Mouse (Mus musculus) midbrain, embryonic 16.5 days (tissue): ENCODE measurements around the gene Pkd1. TPM values are rescaled to one million over a fixed set of nuclear protein-coding genes. Genes with fewer than 3 reads are reported as not detected.

Experiments
- ATAC-seq: fragments of 200-750 bp; cut with Nextera tagmentation; 2 replicates; pipeline ENCODE4 v1.8.0; 2017; ENCODE audit warnings: moderate TSS enrichment
- H3K27ac ChIP-seq: fragments of 300-500 bp; sonication (generic); 2 replicates; pipeline ENCODE4 v1.5.1; 2014; ENCODE audit warnings: mild to moderate bottlenecking, low read length, mixed read lengths
- H3K27me3 ChIP-seq: fragments of 300-500 bp; sonication (generic); 2 replicates; pipeline ENCODE4 v1.6.1; 2014; ENCODE audit warnings: low read depth, low read length, mixed read lengths; ENCODE audit not compliant: control insufficient read depth, insufficient read depth
- H3K36me3 ChIP-seq: fragments of 300-500 bp; sonication (generic); 2 replicates; pipeline ENCODE4 v1.6.1; 2014; ENCODE audit warnings: mild to moderate bottlenecking, low read length, moderate library complexity, mixed read lengths; ENCODE audit not compliant: control insufficient read depth, insufficient read depth
- H3K4me1 ChIP-seq: fragments of 300-500 bp; sonication (generic); 2 replicates; pipeline ENCODE4 v1.6.1; 2014; ENCODE audit warnings: mild to moderate bottlenecking, low read length, mixed read lengths; ENCODE audit not compliant: control insufficient read depth, insufficient read depth
- H3K4me2 ChIP-seq: fragments of 300-500 bp; sonication (generic); 2 replicates; pipeline ENCODE4 v1.6.1; 2014; ENCODE audit warnings: mild to moderate bottlenecking, low read length, mixed read lengths
- H3K4me3 ChIP-seq: fragments of 300-500 bp; sonication (generic); 2 replicates; pipeline ENCODE4 v1.5.1; 2014; ENCODE audit warnings: low read depth, mild to moderate bottlenecking, low read length, moderate library complexity, mixed read lengths
- H3K9ac ChIP-seq: fragments of 300-500 bp; sonication (generic); 2 replicates; pipeline ENCODE4 v1.6.1; 2014; ENCODE audit warnings: low read depth, low read length, mixed read lengths
- H3K9me3 ChIP-seq: fragments of 300-500 bp; sonication (generic); replicated peaks from 2 replicates; pipeline ENCODE4 v1.6.1; 2014; ENCODE audit warnings: mild to moderate bottlenecking, low read length, mixed read lengths; ENCODE audit not compliant: control insufficient read depth, poor library complexity, severe bottlenecking
- WGBS: fragments of 180-500 bp; shearing (Covaris S2); extraction: QIAGEN DNeasy Blood & Tissue Kit; methylation state at CpG from one replicate; pipeline ENCODE4 v1.1.7; 2014; 5-methylcytosine and 5-hydroxymethylcytosine counted together
- polyA plus RNA-seq: library from polyadenylated mRNA; unstranded; fragments of >200 nt; fragmentation: Nextera tagmentation; extraction: Ambion mirVana; gene quantifications from 2 replicates; pipeline ENCODE4 v1.2.1, GENCODE M21; 2015

Pkd1 gene
- polyA plus RNA-seq, 1 experiment from 2014 or later, result 20.1 TPM

DNA sequence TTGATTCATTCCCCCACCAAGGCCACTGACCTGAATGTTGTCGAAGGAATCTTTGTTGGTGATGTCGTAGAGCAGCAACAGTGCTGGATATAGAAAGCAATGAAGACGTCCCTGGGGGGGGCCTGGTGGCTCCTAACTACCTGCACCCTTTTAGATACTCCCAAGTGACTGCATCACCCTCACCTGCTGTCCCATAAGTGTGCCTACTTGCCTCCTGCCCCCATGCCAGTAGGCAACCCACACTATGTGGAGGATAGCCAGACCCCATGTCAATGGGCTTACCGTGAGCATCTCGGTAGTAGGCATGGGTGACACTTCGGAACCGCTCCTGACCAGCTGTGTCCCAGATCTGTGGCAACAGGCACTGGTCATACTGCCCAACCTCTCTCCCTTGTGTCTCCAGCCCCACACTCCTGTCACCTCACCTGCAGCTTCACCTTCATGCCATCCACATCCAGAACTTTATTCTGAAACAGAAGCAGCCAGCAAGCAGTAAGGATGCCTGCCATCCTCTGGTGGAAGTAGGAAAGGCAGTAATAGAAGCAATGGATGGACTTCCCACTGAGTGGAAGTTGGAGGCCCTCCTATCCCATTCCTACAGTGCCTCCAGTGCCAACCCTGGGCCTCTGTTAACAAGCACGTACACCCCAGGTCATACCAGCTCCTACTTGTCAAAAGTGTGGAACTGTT lies 19.1 kb upstream of the Pkd1 start:
- H3K4me3 ChIP-seq, result no peak overlapping the region
- H3K9ac ChIP-seq, result peak overlapping the region; percentile 64; the same call in 1 of the 2 replicates
- H3K36me3 ChIP-seq, result no peaks in the 10 kb centered on the region; the same call in 1 of the 2 replicates
- 37% methylated on average over 8 of the region's 8 CpGs for WGBS
- ATAC-seq, result no peak
- no peak overlapping the region for H3K27ac ChIP-seq
- H3K4me2 ChIP-seq, result peak overlapping the region; percentile 94; the same call in 1 of the 2 replicates
- no peaks in the 10 kb centered on the region for H3K9me3 ChIP-seq
- peaks cover 41% of the 10 kb centered on the region for H3K4me1 ChIP-seq
- no peaks in the 10 kb centered on the region; the same call in 1 of the 2 replicates for H3K27me3 ChIP-seq

DNA sequence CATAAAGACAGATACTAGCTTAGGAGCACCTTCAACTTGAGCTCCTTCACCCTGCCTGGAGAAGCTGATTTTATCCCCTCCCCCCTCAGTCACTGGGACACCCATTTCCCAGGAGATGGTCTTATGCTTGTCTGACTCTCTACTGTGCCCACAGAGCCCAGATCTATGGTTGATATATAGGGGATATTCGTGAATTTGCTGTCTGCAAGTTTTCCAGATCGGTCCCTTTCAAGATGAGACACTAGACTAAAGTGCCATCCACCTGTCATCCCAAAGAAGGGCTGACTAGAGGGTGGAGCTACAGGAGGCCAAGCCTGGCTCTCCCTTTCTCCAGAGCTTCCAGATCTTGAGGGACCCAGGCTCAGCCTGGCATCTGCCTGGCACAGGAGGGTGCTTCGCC lies 18.6 kb upstream of the Pkd1 start:
- H3K27me3 ChIP-seq, result no peaks in the 10 kb centered on the region; the same call in 1 of the 2 replicates
- no peaks in the 10 kb centered on the region for H3K9me3 ChIP-seq
- H3K27ac ChIP-seq, result no peak overlapping the region
- ATAC-seq, result no peak
- WGBS, result 78% methylated on average over 3 of the region's 3 CpGs
- peaks cover 41% of the 10 kb centered on the region for H3K4me1 ChIP-seq
- H3K4me2 ChIP-seq, result no peak overlapping the region
- H3K4me3 ChIP-seq, result no peak overlapping the region
- no peak overlapping the region; the same call in 1 of the 2 replicates for H3K9ac ChIP-seq
- no peaks in the 10 kb centered on the region; the same call in 1 of the 2 replicates for H3K36me3 ChIP-seq

GRCm38 (mm10) chr17:24532045-24532444 lies 17.6 kb upstream of the Pkd1 start:
- ATAC-seq, result no peak
- Histone ChIP-seq H3K27me3 (no peaks in the 10 kb centered on the region; the same call in 1 of the 2 replicates), H3K9ac (peak overlapping the region; percentile 31), H3K36me3 (no peaks in the 10 kb centered on the region; the same call in 1 of the 2 replicates), H3K27ac (no peak overlapping the region), H3K9me3 (no peaks in the 10 kb centered on the region), H3K4me1 (peaks cover 32% of the 10 kb centered on the region), H3K4me3 (no peak overlapping the region), H3K4me2 (no peak overlapping the region)
- 71% methylated on average over 7 of the region's 7 CpGs for WGBS

DNA sequence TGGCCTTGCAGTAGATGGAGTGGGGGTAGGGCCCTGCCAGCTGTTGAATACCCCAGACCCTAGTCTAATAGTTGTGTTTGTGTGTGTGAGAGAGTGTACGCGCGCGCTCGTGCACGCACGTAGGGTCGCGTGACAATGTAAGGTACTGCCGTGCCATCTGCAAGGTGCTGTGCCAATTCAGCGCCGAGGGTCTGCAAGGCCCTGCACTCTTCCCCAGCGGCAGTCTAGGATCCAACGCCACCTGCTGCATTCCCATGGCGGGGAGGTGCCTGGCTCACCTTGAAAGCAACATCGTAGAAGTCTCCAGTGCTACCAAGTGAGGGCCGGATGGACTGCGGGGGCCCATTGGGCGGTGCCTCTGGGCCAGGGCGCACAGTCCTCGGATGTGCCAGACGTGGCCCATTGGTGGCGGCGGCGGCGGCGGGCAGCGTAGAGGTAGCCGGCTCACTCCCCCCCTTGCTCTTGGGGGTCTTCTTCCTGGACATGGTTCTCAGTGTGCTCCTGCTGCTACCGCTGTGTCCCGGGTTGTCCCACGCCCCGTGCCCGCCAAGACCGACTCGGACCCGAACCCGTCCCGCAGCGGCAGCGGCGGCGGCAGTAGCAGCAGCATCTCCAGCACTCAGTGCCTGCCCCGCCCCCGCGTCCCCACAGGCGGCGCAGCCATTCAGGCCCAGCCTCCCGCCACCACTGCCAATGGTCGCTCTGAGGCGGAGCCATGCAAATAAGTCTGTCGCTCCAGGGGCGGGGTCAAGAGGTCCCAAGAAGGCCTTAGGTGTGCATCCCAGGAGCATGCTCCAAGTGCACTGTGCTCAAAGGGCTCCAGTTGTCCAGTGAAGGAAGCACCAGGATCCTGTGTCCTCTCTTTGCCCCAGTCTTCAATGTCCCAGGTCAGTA lies 16.3 kb upstream of the Pkd1 start:
- 8% methylated on average over 53 of the region's 53 CpGs for WGBS
- no peaks in the 10 kb centered on the region; the same call in 1 of the 2 replicates for H3K27me3 ChIP-seq
- H3K36me3 ChIP-seq, result no peaks in the 10 kb centered on the region; the same call in 1 of the 2 replicates
- peak; percentile 30; the same call in 1 of the 2 replicates for ATAC-seq
- H3K9me3 ChIP-seq, result no peaks in the 10 kb centered on the region
- peak overlapping the region; percentile 66 for H3K9ac ChIP-seq
- H3K4me1 ChIP-seq, result peaks cover 43% of the 10 kb centered on the region
- H3K4me2 ChIP-seq, result peak overlapping the region; percentile 84
- H3K27ac ChIP-seq, result peak overlapping the region; percentile 28; the same call in 1 of the 2 replicates
- peak overlapping the region; percentile 41 for H3K4me3 ChIP-seq

- peak within 1 kb of the TSS; percentile 66 for H3K9ac ChIP-seq
- no peaks in the 10 kb centered on the region; the same call in 1 of the 2 replicates for H3K27me3 ChIP-seq
- H3K27ac ChIP-seq, result peak within 1 kb of the TSS; percentile 28; the same call in 1 of the 2 replicates
- H3K4me3 ChIP-seq, result peak within 1 kb of the TSS; percentile 41
- no peaks in the 10 kb centered on the region for H3K9me3 ChIP-seq
- ATAC-seq, result no peak
- no peaks in the 10 kb centered on the region; the same call in 1 of the 2 replicates for H3K36me3 ChIP-seq
- WGBS, result 89% methylated on average over 8 of the region's 8 CpGs
- peaks cover 37% of the 10 kb centered on the region for H3K4me1 ChIP-seq
- H3K4me2 ChIP-seq, result peak within 1 kb of the TSS; percentile 84
Observed at GRCm38 (mm10) chr17:24534160-24534718, 15.4 kb upstream of the Pkd1 start, which contains the start of gene Rab26. Rab26 (minus strand) TSS chr17:24534210.

DNA sequence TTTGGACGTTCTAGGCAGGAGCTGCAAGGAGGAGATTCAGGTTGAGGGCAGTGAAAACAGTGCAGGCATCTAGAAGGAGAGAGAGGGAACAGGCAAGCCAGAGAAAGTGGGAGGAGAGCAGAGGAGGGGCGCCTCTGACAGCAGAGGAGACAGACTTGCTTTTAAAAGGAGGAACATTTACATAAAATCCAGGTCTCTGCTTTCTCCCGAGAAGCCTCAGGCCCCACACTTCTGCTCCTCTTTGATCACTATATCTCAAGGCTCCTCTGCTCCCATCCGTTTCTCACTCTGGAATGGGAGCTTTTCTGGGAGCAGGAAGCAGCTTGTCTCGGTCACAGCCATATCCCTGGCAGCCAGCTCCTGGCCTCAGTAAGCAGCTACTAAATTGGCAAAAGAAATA lies 14.3 kb upstream of the Pkd1 start:
- peaks cover 27% of the 10 kb centered on the region for H3K4me1 ChIP-seq
- H3K4me2 ChIP-seq, result no peak overlapping the region
- no peak overlapping the region for H3K9ac ChIP-seq
- H3K36me3 ChIP-seq, result no peaks in the 10 kb centered on the region
- H3K27me3 ChIP-seq, result no peaks in the 10 kb centered on the region; the same call in 1 of the 2 replicates
- no peak overlapping the region for H3K4me3 ChIP-seq
- no peak for ATAC-seq
- WGBS, result 45% methylated on average over 5 of the region's 5 CpGs
- no peaks in the 10 kb centered on the region for H3K9me3 ChIP-seq
- H3K27ac ChIP-seq, result no peak overlapping the region

DNA sequence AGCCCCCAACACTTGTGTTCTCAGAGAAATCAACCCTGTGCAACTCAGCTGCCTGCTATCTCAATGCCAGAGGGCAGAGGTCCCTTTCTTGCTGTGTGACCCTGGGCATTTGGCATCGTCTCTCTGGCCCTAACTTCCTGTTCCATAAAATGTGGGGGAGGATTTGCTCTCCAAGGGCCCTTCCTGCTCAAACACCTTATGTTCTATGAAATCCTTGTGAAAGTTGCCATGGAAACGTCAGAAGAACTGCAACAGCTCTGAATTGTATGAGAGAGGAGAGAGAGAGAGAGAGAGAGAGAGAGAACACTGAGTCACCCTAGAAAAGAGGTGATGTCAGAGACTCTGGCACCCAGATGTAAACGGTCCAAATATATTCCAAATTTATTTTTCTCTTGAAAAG lies 12.1 kb upstream of the Pkd1 start:
- Histone ChIP-seq H3K4me1 (peaks cover 24% of the 10 kb centered on the region), H3K36me3 (no peaks in the 10 kb centered on the region), H3K27me3 (no peaks in the 10 kb centered on the region), H3K27ac (peak overlapping the region; percentile 74), H3K4me3 (no peak overlapping the region), H3K4me2 (0 out of 2 replicates have a peak overlapping the region, but pooled peaks have one; percentile 4), H3K9me3 (no peaks in the 10 kb centered on the region), H3K9ac (0 out of 2 replicates have a peak overlapping the region, but pooled peaks have one; percentile 11)
- WGBS, result 27% methylated on average over 3 of the region's 3 CpGs
- ATAC-seq, result peak; percentile 33; the same call in 1 of the 2 replicates

DNA sequence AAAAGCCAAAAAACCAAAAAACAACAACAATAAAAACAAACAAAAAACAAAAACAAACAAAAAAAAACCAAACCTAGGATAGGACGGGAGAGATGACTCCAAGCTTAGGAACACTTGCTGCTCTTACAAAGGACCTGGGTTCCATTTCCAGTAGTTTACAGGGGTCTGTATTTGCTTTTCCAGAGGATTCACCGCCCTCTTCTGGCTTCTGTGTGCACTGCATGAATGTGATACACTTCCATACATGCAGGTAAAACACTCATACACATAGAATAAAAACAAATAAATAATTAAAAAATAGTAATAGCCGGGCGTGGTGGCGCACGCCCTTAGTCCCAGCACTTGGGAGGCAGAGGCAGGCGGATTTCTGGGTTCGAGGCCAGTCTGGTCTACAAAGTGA lies 10.7 kb upstream of the Pkd1 start:
- H3K9me3 ChIP-seq, result no peaks in the 10 kb centered on the region
- peaks cover 14% of the 10 kb centered on the region for H3K4me1 ChIP-seq
- H3K9ac ChIP-seq, result no peak overlapping the region
- H3K36me3 ChIP-seq, result no peaks in the 10 kb centered on the region
- no peaks in the 10 kb centered on the region for H3K27me3 ChIP-seq
- ATAC-seq, result no peak
- H3K4me3 ChIP-seq, result no peak overlapping the region
- H3K4me2 ChIP-seq, result no peak overlapping the region
- 69% methylated on average over 8 of the region's 8 CpGs for WGBS
- no peak overlapping the region for H3K27ac ChIP-seq
